Mouse (Mus musculus) heart, adult 2 months (tissue): ENCODE data around the gene Ttll10. TPM values are rescaled to one million over a fixed set of nuclear protein-coding genes. Genes with fewer than 3 reads are reported as not detected.

ENCODE experiments used
- DNase-seq, 2 experiments: peaks; one replicate each; pipeline ENCODE4 v3.0.0; 2021
- H3K27ac ChIP-seq: fragments of 200-600 bp; 2 replicates; pipeline ENCODE4 v1.8.1; 2022
- H3K27me3 ChIP-seq: fragments of 200-500 bp; 2 replicates; pipeline ENCODE4 v1.6.1; 2012; ENCODE audit warnings: mild to moderate bottlenecking, low read length, inconsistent platforms, mixed read lengths; ENCODE audit not compliant: control insufficient read depth, insufficient read depth
- H3K36me3 ChIP-seq: fragments of 200-500 bp; 2 replicates; pipeline ENCODE4 v1.6.1; 2012; ENCODE audit warnings: low read length, inconsistent platforms; ENCODE audit not compliant: control insufficient read depth, insufficient read depth
- H3K4me1 ChIP-seq: fragments of 200-500 bp; 2 replicates; pipeline ENCODE4 v1.6.1; 2011; ENCODE audit warnings: low read length; ENCODE audit not compliant: control insufficient read depth, insufficient read depth
- H3K4me3 ChIP-seq: fragments of 200-600 bp; 2 replicates; pipeline ENCODE4 v1.8.1; 2022
- H3K79me2 ChIP-seq: fragments of 200-500 bp; replicated peaks from 2 replicates; pipeline ENCODE4 v1.6.1; 2012; ENCODE audit warnings: mild to moderate bottlenecking, inconsistent platforms, low read length, moderate library complexity, mixed read lengths; ENCODE audit not compliant: control insufficient read depth, insufficient read depth
- H3K9ac ChIP-seq: fragments of 200-500 bp; 2 replicates; pipeline ENCODE4 v1.6.1; 2012; ENCODE audit warnings: low read depth, mild to moderate bottlenecking, control low read depth, inconsistent platforms, low read length, mixed read lengths
- CTCF ChIP-seq: fragments of 200-600 bp; IDR thresholded peaks from 2 replicates; pipeline ENCODE4 v1.8.1; 2022; ENCODE audit warnings: antibody characterized with exemption, mild to moderate bottlenecking, moderate library complexity
- EP300 ChIP-seq: fragments of 200-500 bp; IDR thresholded peaks from 2 replicates; pipeline ENCODE4 v1.6.1; 2011; ENCODE audit warnings: low read depth, low read length, control low read depth; ENCODE audit not compliant: insufficient read depth
- POLR2A ChIP-seq: fragments of 200-500 bp; IDR thresholded peaks from 2 replicates; pipeline ENCODE4 v1.6.1; 2011; ENCODE audit warnings: mild to moderate bottlenecking, low read depth, low read length, control low read depth; ENCODE audit not compliant: insufficient read depth
- WGBS: fragments of 180-500 bp; shearing (Covaris S2); methylation state at CpG from one replicate; pipeline ENCODE4 v1.1.7; 2018; 5-methylcytosine and 5-hydroxymethylcytosine counted together
- intact Hi-C: fragments of 180-260 bp; cut with DNase I; formaldehyde crosslinking; loops from one replicate; pipeline ENCODE4 v1.15.1; 2025
- microRNA-seq, 2 experiments: library from miRNA; unstranded; fragments of <30 nt; microRNA quantifications; one replicate each; pipeline ENCODE4 v1.2.0; 2021
- polyA plus RNA-seq: library from polyadenylated mRNA; depleted of rRNA; stranded (reverse); fragments of >200 nt; gene quantifications from 2 replicates; pipeline ENCODE4 v1.2.3, GENCODE M21; 2012; rRNA removed
- total RNA-seq, 2 experiments: library from RNA; stranded (reverse); gene quantifications; 2 replicates each; pipeline ENCODE4 v1.2.3; 2021

Gene Ttll10
- total and polyA plus RNA-seq, 3 experiments = 1.1 TPM; not detected in 2

- Histone ChIP-seq H3K4me1 (peaks cover 8% of the 10 kb centered on the region), H3K79me2 (peaks cover 5% of the 10 kb centered on the region; the same call in 1 of the 2 replicates), H3K36me3 (peaks cover 4% of the 10 kb centered on the region; the same call in 1 of the 2 replicates), H3K4me3 (peak overlapping the region; percentile 89), H3K27me3 (no peaks in the 10 kb centered on the region), H3K27ac (peak overlapping the region; percentile 96), H3K9ac (peak overlapping the region; percentile 93)
- no peak for TF ChIP-seq POLR2A
- TF ChIP-seq EP300 = no peak
- no peak for TF ChIP-seq CTCF
- intact Hi-C loops = loop anchor here (5.0 kb wide), 3 partner anchors 39 to 126 kb away; partner anchors contain the start of genes Cptp, Ints11 and Ube2j2
- DNase-seq = no peak
- WGBS = 2% methylated on average over 15 of the region's 15 CpGs
Measured at GRCm38 (mm10) chr4:155993606-155994005, 65.6 kb downstream of the Ttll10 start.

- Histone ChIP-seq H3K27me3 (no peaks in the 10 kb centered on the region), H3K27ac (peak overlapping the region; percentile 96), H3K79me2 (peaks cover 5% of the 10 kb centered on the region; the same call in 1 of the 2 replicates), H3K4me3 (peak overlapping the region; percentile 89), H3K4me1 (peaks cover 8% of the 10 kb centered on the region), H3K36me3 (peaks cover 4% of the 10 kb centered on the region; the same call in 1 of the 2 replicates), H3K9ac (peak overlapping the region; percentile 99)
- DNase-seq = peak; percentile 96 to 99
- intact Hi-C loops = loop anchor here (5.0 kb wide), 3 partner anchors 39 to 126 kb away; partner anchors contain the start of genes Cptp, Ints11 and Ube2j2
- under 1% methylated on average over 70 of the region's 70 CpGs for WGBS
- TF ChIP-seq POLR2A (peak; percentile 59), EP300 (0 out of 2 replicates have a peak, but pooled peaks have one; percentile 57), CTCF (peak; percentile 12; the same call in 1 of the 2 replicates)
Measured at GRCm38 (mm10) chr4:155992906-155993547, 66.2 kb downstream of the Ttll10 start.

GRCm38 (mm10) chr4:155992241-155992905, 66.8 kb downstream of the Ttll10 start, which contains the start of the genes B3galt6 and Sdf4:
B3galt6 (minus strand) TSS chr4:155992649.
Sdf4 (plus strand) TSS chr4:155992872.
- intact Hi-C loops = loop anchor here (5.0 kb wide), 3 partner anchors 40 to 125 kb away; partner anchors contain the start of genes Cptp, Ints11 and Ube2j2
- Histone ChIP-seq H3K27me3 (no peaks in the 10 kb centered on the region), H3K27ac (peak within 1 kb of the TSS; percentile 98), H3K79me2 (peaks cover 5% of the 10 kb centered on the region; the same call in 1 of the 2 replicates), H3K4me1 (peaks cover 8% of the 10 kb centered on the region), H3K36me3 (peaks cover 4% of the 10 kb centered on the region; the same call in 1 of the 2 replicates), H3K9ac (peak within 1 kb of the TSS; percentile 99), H3K4me3 (peak within 1 kb of the TSS; percentile 89)
- peak in 1 of 2 experiments; percentile 89 for DNase-seq
- TF ChIP-seq EP300 = 0 out of 2 replicates have a peak, but pooled peaks have one; percentile 53
- no peak for TF ChIP-seq POLR2A
- TF ChIP-seq CTCF = peak; percentile 91
- whole genome bisulfite sequencing = under 1% methylated on average over 99 of the region's 99 CpGs

DNA sequence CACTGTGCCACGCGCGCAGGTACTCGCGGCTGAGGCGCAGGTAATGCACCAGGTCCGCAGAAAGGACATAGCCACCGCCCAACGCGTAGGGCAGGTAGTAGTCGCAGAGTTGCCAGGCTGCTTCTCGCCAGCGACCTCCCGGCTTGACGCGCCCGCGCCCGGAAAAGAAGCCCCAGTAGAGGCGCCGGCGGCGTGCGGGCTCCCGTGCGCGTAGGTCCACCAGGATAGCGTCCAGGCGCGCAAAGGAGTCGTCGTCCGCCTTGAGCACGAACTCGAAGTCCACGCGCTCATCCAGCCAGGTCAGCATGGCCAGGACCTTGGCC, 67.3 kb downstream of the Ttll10 start:
- H3K9ac ChIP-seq = peak overlapping the region; percentile 94
- peaks cover 8% of the 10 kb centered on the region for H3K4me1 ChIP-seq
- peak overlapping the region; percentile 98 for H3K27ac ChIP-seq
- H3K4me3 ChIP-seq = peak overlapping the region; percentile 68
- H3K27me3 ChIP-seq = no peaks in the 10 kb centered on the region
- DNase-seq = no peak
- 19% methylated on average over 37 of the region's 37 CpGs for WGBS
- intact Hi-C loops = loop anchor here (1.0 to 5.0 kb wide), 5 partner anchors 33 to 125 kb away; partner anchors contain the start of genes 9430015G10Rik, Cptp, Ints11 and Ube2j2
- TF ChIP-seq EP300 (no peak), CTCF (no peak), POLR2A (no peak)
- H3K79me2 ChIP-seq = peaks cover 5% of the 10 kb centered on the region; the same call in 1 of the 2 replicates
- peaks cover 4% of the 10 kb centered on the region; the same call in 1 of the 2 replicates for H3K36me3 ChIP-seq

- Histone ChIP-seq H3K9ac (peak overlapping the region; percentile 94), H3K79me2 (peaks cover 5% of the 10 kb centered on the region; the same call in 1 of the 2 replicates), H3K27ac (no peak overlapping the region), H3K4me1 (peaks cover 8% of the 10 kb centered on the region), H3K27me3 (no peaks in the 10 kb centered on the region), H3K36me3 (peaks cover 4% of the 10 kb centered on the region; the same call in 1 of the 2 replicates), H3K4me3 (peak overlapping the region; percentile 68)
- TF ChIP-seq CTCF = no peak
- TF ChIP-seq EP300 = no peak
- 79% methylated on average over 22 of the region's 22 CpGs for WGBS
- intact Hi-C loops = loop anchor here (1.0 to 5.0 kb wide), 5 partner anchors 33 to 124 kb away; partner anchors contain the start of genes 9430015G10Rik, Cptp, Ints11 and Ube2j2
- peak in 1 of 2 experiments; percentile 8 for DNase-seq
Measured at GRCm38 (mm10) chr4:155991211-155991907, 67.9 kb downstream of the Ttll10 start.

Small RNA genes lying within 50 kb of the gene (microRNA-seq; reads per million reads assigned to microRNA genes)
- gene Mir200a = 4.5 to 5.4 reads per million in 2 experiments
- gene Mir200b = 13.5 to 19.6 reads per million in 2 experiments
- 7.3 to 14.0 reads per million in 2 experiments for gene Mir429

Other genes starting within 250 kb of the Ttll10 start
- 10 to 100 TPM; 26.6 to 27.4 TPM for gene Ccnl2, start 246.9 kb downstream of the Ttll10 start, total RNA-seq
- 46.0 and 69.4 TPM in 2 replicates for gene Ccnl2, start 246.9 kb downstream of the Ttll10 start, polyA plus RNA-seq
- gene Aurkaip1, start 228.1 kb downstream of the Ttll10 start, total RNA-seq = 100 to 1,000 TPM in 1 of 2 experiments, 10 to 100 TPM in 1; 99.2 to 117 TPM
- gene Aurkaip1, start 228.1 kb downstream of the Ttll10 start, polyA plus RNA-seq = 106 and 125 TPM in 2 replicates
- 10 to 100 TPM; 26.7 to 31.9 TPM for gene Mxra8, start 219.7 kb downstream of the Ttll10 start, total RNA-seq
- gene Mxra8, start 219.7 kb downstream of the Ttll10 start, polyA plus RNA-seq = 84.7 and 118 TPM in 2 replicates
- gene Dvl1, start 212.0 kb downstream of the Ttll10 start, total RNA-seq = 10 to 100 TPM; 46.3 to 47.3 TPM
- gene Dvl1, start 212.0 kb downstream of the Ttll10 start, polyA plus RNA-seq = 62.7 and 64.7 TPM in 2 replicates
- gene Tas1r3, start 196.1 kb downstream of the Ttll10 start, total RNA-seq = under 1 TPM; 0.13 to 0.16 TPM
- gene Tas1r3, start 196.1 kb downstream of the Ttll10 start, polyA plus RNA-seq = 0.32 and 0.35 TPM in 2 replicates
- 1 to 10 TPM; 5.1 to 6.9 TPM for gene Cptp, start 190.0 kb downstream of the Ttll10 start, total RNA-seq
- 8.9 and 12.4 TPM in 2 replicates for gene Cptp, start 190.0 kb downstream of the Ttll10 start, polyA plus RNA-seq
- 10 to 100 TPM; 15.3 to 17.4 TPM for gene Ints11, start 189.9 kb downstream of the Ttll10 start, total RNA-seq
- 15.8 and 23.2 TPM in 2 replicates for gene Ints11, start 189.9 kb downstream of the Ttll10 start, polyA plus RNA-seq
- gene Pusl1, start 167.6 kb downstream of the Ttll10 start, total RNA-seq = 10 to 100 TPM in 1 of 2 experiments, 1 to 10 TPM in 1; 9.4 to 10.1 TPM
- 19.9 and 31.3 TPM in 2 replicates for gene Pusl1, start 167.6 kb downstream of the Ttll10 start, polyA plus RNA-seq
- 10 to 100 TPM in 1 of 2 experiments, 1 to 10 TPM in 1; 9.7 to 11.3 TPM for gene Acap3, start 167.6 kb downstream of the Ttll10 start, total RNA-seq
- 19.2 and 20.0 TPM in 2 replicates for gene Acap3, start 167.6 kb downstream of the Ttll10 start, polyA plus RNA-seq
- 10 to 100 TPM; 55.8 to 56.7 TPM for gene Ube2j2, start 115.6 kb downstream of the Ttll10 start, total RNA-seq
- 29.7 and 35.3 TPM in 2 replicates for gene Ube2j2, start 115.6 kb downstream of the Ttll10 start, polyA plus RNA-seq
- gene C1qtnf12, start 97.1 kb downstream of the Ttll10 start, total RNA-seq = 10 to 100 TPM; 16.6 to 17.9 TPM
- 17.2 and 21.8 TPM in 2 replicates for gene C1qtnf12, start 97.1 kb downstream of the Ttll10 start, polyA plus RNA-seq
- 1 to 10 TPM; 2.5 to 3.0 TPM for gene B3galt6, start 66.8 kb downstream of the Ttll10 start, total RNA-seq
- gene B3galt6, start 66.8 kb downstream of the Ttll10 start, polyA plus RNA-seq = 2.7 and 3.6 TPM in 2 replicates
- gene Sdf4, start 66.5 kb downstream of the Ttll10 start, total RNA-seq = 10 to 100 TPM; 79.2 to 91.0 TPM
- gene Sdf4, start 66.5 kb downstream of the Ttll10 start, polyA plus RNA-seq = 23.7 and 37.1 TPM in 2 replicates
- not detected for gene Tnfrsf4, start 45.6 kb downstream of the Ttll10 start, total RNA-seq
- 1.1 and 1.4 TPM in 2 replicates for gene Tnfrsf4, start 45.6 kb downstream of the Ttll10 start, polyA plus RNA-seq
- gene Tnfrsf18, start 33.2 kb downstream of the Ttll10 start, total RNA-seq = under 1 TPM in 1 of 2 experiments, not detected in 1; 0.31 TPM
- 0.80 and 0.82 TPM in 2 replicates for gene Tnfrsf18, start 33.2 kb downstream of the Ttll10 start, polyA plus RNA-seq
- gene 9430015G10Rik, start 50.6 kb upstream of the Ttll10 start, total RNA-seq = 1 to 10 TPM; 1.7 to 3.5 TPM
- 5.9 and 7.5 TPM in 2 replicates for gene 9430015G10Rik, start 50.6 kb upstream of the Ttll10 start, polyA plus RNA-seq
- under 1 TPM in 1 of 2 experiments, not detected in 1; 0.07 TPM for gene Rnf223, start 71.1 kb upstream of the Ttll10 start, total RNA-seq
- 0.09 and 0.14 TPM in 2 replicates for gene Rnf223, start 71.1 kb upstream of the Ttll10 start, polyA plus RNA-seq
- gene Agrn, start 138.1 kb upstream of the Ttll10 start, total RNA-seq = 10 to 100 TPM; 24.3 to 26.9 TPM
- gene Agrn, start 138.1 kb upstream of the Ttll10 start, polyA plus RNA-seq = 50.4 and 70.1 TPM in 2 replicates
- gene Isg15, start 141.4 kb upstream of the Ttll10 start, total RNA-seq = 1 to 10 TPM; 3.2 to 4.5 TPM
- gene Isg15, start 141.4 kb upstream of the Ttll10 start, polyA plus RNA-seq = 6.9 and 8.3 TPM in 2 replicates
- gene AW011738, start 143.9 kb upstream of the Ttll10 start, total RNA-seq = 10 to 100 TPM in 1 of 2 experiments, 1 to 10 TPM in 1; 9.7 to 12.1 TPM
- 4.6 and 4.8 TPM in 2 replicates for gene AW011738, start 143.9 kb upstream of the Ttll10 start, polyA plus RNA-seq
- gene Perm1, start 156.5 kb upstream of the Ttll10 start, total RNA-seq = 100 to 1,000 TPM; 273 to 332 TPM
- 163 and 257 TPM in 2 replicates for gene Perm1, start 156.5 kb upstream of the Ttll10 start, polyA plus RNA-seq
- gene Plekhn1, start 175.4 kb upstream of the Ttll10 start, total RNA-seq = 10 to 100 TPM in 1 of 2 experiments, 1 to 10 TPM in 1; 9.7 to 10.8 TPM
- 25.2 and 28.0 TPM in 2 replicates for gene Plekhn1, start 175.4 kb upstream of the Ttll10 start, polyA plus RNA-seq
- 10 to 100 TPM; 24.8 to 25.1 TPM for gene Noc2l, start 176.6 kb upstream of the Ttll10 start, total RNA-seq
- gene Noc2l, start 176.6 kb upstream of the Ttll10 start, polyA plus RNA-seq = 33.9 and 45.5 TPM in 2 replicates
- not detected for gene Samd11, start 196.2 kb upstream of the Ttll10 start, total RNA-seq
- gene Samd11, start 196.2 kb upstream of the Ttll10 start, polyA plus RNA-seq = 0.09 and 0.61 TPM in 2 replicates